Mouse (Mus musculus) gonadal fat pad, adult 2 months (tissue): Measurements from ENCODE around the gene Epha4. TPM values are rescaled to one million over a fixed set of nuclear protein-coding genes. Genes with fewer than 3 reads are reported as not detected.

Source experiments
- DNase-seq: peaks from one replicate; pipeline ENCODE4 v3.0.0-alpha.2; 2012; ENCODE audit warnings: low read depth
- polyA plus RNA-seq: library from polyadenylated mRNA; depleted of rRNA; stranded (reverse); fragments of >200 nt; gene quantifications from 2 replicates; pipeline ENCODE4 v1.2.3, GENCODE M21; 2012

Gene Epha4
- polyA plus RNA-seq, 1 experiment = 4.1 TPM

GRCm38 (mm10) chr1:77512431-77513195 lies 2.3 kb downstream of the Epha4 start:
- DNase-seq = no peak

- no peak for DNase-seq
Observed at GRCm38 (mm10) chr1:77512059-77512407, 2.9 kb downstream of the Epha4 start.

GRCm38 (mm10) chr1:77511372-77512058 lies 3.4 kb downstream of the Epha4 start:
- no peak for DNase-seq

DNA sequence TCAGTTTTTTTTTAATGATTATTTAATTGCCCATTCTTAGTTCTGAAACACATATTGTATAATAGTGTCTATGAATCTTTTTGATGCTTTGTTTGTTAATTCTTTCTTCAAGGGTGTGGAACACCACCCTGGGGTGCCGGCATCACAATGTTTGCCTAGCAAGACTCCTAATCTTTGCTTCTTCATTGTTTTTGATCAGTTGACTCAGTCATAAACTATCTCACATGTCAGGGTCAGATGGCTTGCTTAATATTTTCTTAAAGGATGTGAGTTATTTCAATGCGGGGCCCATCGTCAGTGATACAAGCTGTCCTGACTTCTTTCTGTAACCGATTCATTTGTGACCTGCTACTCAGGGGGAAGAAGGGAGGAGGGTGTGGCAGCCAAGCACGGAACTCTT lies 4.3 kb downstream of the Epha4 start:
- DNase-seq = no peak

DNA sequence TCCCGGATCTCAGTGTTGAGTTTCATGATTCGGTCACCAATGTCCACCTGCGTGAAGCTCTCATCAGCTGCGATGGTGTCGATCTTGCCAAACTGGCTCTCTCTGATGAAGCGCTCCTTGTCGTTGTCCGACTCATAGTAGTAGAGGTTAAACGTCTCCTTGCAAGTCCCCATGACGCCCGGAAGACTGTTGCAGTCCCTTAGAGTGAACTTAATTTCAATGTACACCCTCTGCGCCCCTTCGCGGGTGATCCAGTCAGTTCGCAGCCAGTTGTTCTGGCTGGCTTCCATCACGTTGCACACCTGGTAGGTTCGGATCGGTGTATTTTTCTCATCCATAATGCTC lies 8.1 kb downstream of the Epha4 start:
- no peak for DNase-seq

GRCm38 (mm10) chr1:77506038-77506855 lies 8.6 kb downstream of the Epha4 start:
- no peak for DNase-seq

- no peak for DNase-seq
Observed at GRCm38 (mm10) chr1:77505263-77505662, 9.6 kb downstream of the Epha4 start.

DNA sequence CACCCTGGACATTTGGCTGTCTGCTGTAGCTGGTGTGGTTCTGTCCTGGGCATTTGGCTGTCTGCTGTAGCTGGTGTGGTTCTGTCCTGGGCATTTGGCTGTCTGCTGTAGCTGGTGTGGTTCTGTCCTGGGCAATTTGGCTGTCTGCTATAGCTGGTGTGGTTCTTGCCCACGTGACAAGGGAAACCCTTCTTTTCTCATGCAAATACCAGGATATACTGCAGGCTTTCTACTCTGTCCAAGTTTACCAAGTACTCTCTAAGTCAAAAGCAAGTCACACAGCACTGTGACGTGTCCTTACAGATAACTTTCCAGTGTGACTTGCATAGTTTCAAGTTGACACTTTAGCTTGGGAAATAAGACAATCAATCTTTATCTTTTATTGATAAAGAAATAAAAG lies 10.1 kb downstream of the Epha4 start:
- DNase-seq = no peak

DNA sequence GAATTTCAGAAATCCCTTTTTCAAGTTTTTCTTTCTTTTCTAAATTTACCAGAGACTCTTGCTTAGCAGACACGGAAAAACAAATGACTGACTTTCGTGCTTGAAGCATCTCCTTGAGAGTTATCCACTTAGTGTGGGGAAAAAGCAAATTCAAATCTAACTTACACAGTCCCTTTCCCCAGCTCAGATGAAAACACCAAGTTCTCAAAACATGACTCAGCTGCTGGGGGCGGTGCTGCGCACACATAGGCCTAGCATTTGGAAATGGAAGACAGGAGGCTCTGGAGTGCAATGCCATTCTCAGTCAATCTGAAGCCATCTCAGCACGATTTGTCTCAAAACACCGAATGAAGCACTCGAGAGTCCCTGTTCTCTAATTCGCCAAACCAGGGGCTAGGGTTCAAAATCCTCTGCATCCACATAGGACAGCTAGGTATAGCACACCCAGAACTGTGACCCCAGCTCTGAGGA lies 11.1 kb downstream of the Epha4 start:
- no peak for DNase-seq

- no peak for DNase-seq
Observed at GRCm38 (mm10) chr1:77502554-77503119, 12.3 kb downstream of the Epha4 start.

GRCm38 (mm10) chr1:77501363-77501933 lies 13.4 kb downstream of the Epha4 start:
- no peak for DNase-seq

GRCm38 (mm10) chr1:77497506-77497905 lies 17.4 kb downstream of the Epha4 start:
- no peak for DNase-seq

- no peak for DNase-seq
Observed at GRCm38 (mm10) chr1:77496468-77497181, 18.3 kb downstream of the Epha4 start.

GRCm38 (mm10) chr1:77495790-77496158 lies 19.1 kb downstream of the Epha4 start:
- no peak for DNase-seq

- DNase-seq = no peak
Observed at GRCm38 (mm10) chr1:77495030-77495789, 19.7 kb downstream of the Epha4 start.

- DNase-seq = no peak
Observed at GRCm38 (mm10) chr1:77493841-77494635, 20.9 kb downstream of the Epha4 start.

GRCm38 (mm10) chr1:77490166-77490565 lies 24.7 kb downstream of the Epha4 start:
- no peak for DNase-seq

DNA sequence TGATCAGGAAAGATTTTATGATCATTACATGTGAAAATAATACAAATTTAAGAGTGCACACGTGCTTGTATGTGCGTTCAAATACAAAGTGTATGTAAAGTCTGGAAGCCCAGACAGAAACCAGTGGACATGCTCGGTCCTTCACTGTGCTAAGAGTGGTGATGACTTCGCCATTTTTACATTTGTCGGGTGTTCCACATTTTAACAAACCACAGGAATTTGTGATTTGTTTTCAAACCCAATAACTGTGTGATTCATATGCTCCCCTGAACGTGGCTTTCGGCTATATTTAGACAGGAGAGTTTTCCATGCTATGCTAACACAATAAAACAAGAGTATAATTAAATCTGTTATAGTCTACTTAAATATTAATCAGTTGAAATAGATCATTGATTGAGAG lies 25.5 kb downstream of the Epha4 start:
- no peak for DNase-seq

DNA sequence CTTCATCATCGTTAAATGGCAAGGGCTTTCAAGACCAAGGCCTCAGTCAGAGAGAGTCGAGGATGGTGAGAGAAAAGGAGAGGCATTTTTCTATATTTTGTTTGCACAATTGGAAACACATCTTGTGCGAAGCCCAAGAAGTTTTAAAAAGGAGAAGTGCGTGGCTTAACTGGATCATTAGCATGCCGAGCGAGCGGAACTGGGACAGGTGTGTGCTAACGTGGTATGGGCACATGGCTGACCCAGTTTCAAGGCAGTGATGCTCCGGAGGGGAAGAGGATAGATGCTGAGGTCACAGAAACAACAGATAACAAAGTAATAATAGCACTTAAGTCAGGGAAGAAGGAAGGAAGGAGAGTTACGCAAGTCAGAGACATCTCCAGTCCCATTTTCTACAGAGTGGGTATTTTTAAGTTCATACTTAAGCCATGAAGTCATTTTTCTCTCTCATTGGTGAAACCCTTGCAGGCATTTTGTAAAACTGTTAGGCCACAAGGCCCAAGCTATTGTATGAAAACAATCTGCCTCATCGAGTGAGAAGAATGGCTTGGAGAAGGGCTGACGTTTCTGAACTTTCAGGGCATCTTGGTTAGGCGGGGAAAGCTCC lies 26.9 kb downstream of the Epha4 start:
- DNase-seq = no peak
